Mouse (Mus musculus): ENCODE results near the gene Abcc1. TPM values are rescaled to one million over a fixed set of nuclear protein-coding genes. Genes with fewer than 3 reads are reported as not detected.

The Abcc1 gene
- polyA plus RNA-seq, 1 experiment from 2014 or later, result 17.9 TPM

DNA sequence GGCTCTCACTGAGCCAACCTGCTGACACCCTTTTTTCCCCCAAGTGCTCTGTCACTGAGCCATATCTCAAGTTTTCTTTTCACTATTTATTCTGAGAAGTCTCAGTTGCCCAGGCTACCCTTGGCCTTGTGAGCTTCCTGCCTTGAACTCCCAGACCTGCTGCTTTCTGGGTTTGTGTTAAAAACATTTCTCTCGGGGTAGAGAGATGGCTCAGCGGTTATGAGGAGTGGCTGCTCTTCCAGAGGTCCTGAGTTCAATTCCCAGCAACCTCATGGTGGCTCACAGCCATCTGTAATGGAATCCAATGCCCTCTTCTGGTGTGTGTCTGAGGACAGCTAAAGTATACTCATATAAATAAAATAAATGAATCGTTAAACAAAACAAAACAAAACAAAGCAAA, 9.1 kb upstream of the Abcc1 start:
- 67% methylated on average over 3 of the region's 3 CpGs for WGBS
- Histone ChIP-seq H3K9ac (replicated peaks; ENCODE audit: low read depth, low read length) (no peak overlapping the region), H3K4me2 (replicated peaks; ENCODE audit: low read depth, low read length) (no peak overlapping the region), H3K9me3 (ENCODE audit: control insufficient read depth, low read depth, low read length) (no peaks in the 10 kb centered on the region), H3K4me3 (ENCODE audit: low read depth, low read length) (no peak overlapping the region), H3K27ac (ENCODE audit: low read length) (no peak overlapping the region), H3K36me3 (ENCODE audit: control insufficient read depth, insufficient read depth, low read length) (no peaks in the 10 kb centered on the region), H3K4me1 (ENCODE audit: control insufficient read depth, insufficient read depth, low read length) (no peaks in the 10 kb centered on the region), H3K27me3 (ENCODE audit: control insufficient read depth, insufficient read depth, low read length) (no peaks in the 10 kb centered on the region)
- ATAC-seq (ENCODE audit: insufficient number of reproducible peaks, insufficient read depth, low FRiP score, low read depth), result no peak

DNA sequence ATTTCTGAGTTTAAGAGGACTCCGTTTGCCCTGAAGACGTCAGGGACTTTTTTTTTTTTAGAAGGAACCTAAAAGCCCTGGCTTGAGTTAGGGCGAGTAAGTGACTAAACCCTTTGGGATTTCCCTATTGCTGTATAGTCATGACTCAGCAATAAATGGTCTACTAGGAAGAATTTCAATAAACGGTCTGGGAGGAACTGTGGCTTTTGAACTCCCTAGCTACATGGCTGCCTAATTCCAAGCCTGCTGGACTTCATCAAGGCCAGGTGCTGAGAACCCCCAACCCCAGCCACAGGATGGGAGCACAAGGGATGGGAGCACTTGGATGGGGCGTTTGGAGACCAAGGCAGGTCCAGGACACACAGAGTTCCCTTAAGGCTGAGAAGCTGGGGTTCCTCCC, 8.7 kb upstream of the Abcc1 start:
- Histone ChIP-seq H3K4me1 (ENCODE audit: control insufficient read depth, insufficient read depth, low read length) (no peaks in the 10 kb centered on the region), H3K9ac (replicated peaks; ENCODE audit: low read depth, low read length) (no peak overlapping the region), H3K4me3 (ENCODE audit: low read depth, low read length) (no peak overlapping the region), H3K4me2 (replicated peaks; ENCODE audit: low read depth, low read length) (no peak overlapping the region), H3K27ac (ENCODE audit: low read length) (no peak overlapping the region), H3K9me3 (ENCODE audit: control insufficient read depth, low read depth, low read length) (no peaks in the 10 kb centered on the region), H3K27me3 (ENCODE audit: control insufficient read depth, insufficient read depth, low read length) (no peaks in the 10 kb centered on the region), H3K36me3 (ENCODE audit: control insufficient read depth, insufficient read depth, low read length) (no peaks in the 10 kb centered on the region)
- WGBS, result 59% methylated on average over 5 of the region's 5 CpGs
- no peak for ATAC-seq (ENCODE audit: insufficient number of reproducible peaks, insufficient read depth, low FRiP score, low read depth)

DNA sequence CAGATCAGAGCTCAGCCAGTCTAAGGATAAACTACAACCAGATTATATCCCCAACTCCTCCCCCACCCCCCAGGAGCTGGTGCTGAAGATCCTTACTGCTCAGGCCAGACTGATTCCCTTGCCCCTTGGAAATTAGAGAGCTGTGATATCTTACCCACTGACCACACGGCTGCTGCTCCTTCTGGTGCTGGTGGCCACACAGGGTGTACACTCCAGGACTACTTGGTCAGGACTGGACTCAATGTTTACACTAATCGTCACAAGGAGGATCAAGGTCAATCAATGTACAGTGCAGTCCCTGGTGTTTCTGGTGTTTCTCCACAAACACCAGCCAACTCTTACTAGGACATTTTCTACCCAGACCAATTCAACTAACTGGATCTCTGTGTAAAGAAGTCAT, 3.5 kb upstream of the Abcc1 start:
- WGBS, result 58% methylated on average over 2 of the region's 2 CpGs
- H3K9me3 ChIP-seq (ENCODE audit: control insufficient read depth, low read depth, low read length), result no peaks in the 10 kb centered on the region
- no peak overlapping the region for H3K4me2 ChIP-seq (replicated peaks; ENCODE audit: low read depth, low read length)
- no peak overlapping the region for H3K27ac ChIP-seq (ENCODE audit: low read length)
- H3K27me3 ChIP-seq (ENCODE audit: control insufficient read depth, insufficient read depth, low read length), result no peaks in the 10 kb centered on the region
- H3K36me3 ChIP-seq (ENCODE audit: control insufficient read depth, insufficient read depth, low read length), result no peaks in the 10 kb centered on the region
- H3K4me3 ChIP-seq (ENCODE audit: low read depth, low read length), result no peak overlapping the region
- H3K9ac ChIP-seq (replicated peaks; ENCODE audit: low read depth, low read length), result no peak overlapping the region
- ATAC-seq (ENCODE audit: insufficient number of reproducible peaks, insufficient read depth, low FRiP score, low read depth), result no peak
- peaks cover 7% of the 10 kb centered on the region for H3K4me1 ChIP-seq (ENCODE audit: control insufficient read depth, insufficient read depth, low read length)

DNA sequence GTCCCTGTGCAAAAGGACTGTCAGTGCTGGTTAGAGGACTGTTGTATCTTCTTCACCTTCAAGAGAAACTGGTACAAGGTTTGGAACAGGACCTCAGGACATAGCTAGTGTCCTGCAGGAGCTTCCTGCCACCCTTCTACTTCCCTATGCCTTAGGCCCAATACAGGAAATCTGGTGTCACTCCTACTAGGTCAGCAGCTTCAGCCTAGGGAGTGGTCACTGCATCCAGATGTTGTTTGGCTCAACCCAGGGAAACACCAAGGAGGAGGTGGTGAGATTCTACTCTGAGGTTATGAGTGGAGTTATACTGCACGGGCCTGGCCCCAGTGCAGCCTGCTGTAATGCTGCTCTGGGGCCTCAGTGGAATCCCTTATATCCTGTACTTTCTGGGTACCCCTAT, 2.8 kb upstream of the Abcc1 start:
- 72% methylated on average over 1 of the region's 1 CpGs for WGBS

DNA sequence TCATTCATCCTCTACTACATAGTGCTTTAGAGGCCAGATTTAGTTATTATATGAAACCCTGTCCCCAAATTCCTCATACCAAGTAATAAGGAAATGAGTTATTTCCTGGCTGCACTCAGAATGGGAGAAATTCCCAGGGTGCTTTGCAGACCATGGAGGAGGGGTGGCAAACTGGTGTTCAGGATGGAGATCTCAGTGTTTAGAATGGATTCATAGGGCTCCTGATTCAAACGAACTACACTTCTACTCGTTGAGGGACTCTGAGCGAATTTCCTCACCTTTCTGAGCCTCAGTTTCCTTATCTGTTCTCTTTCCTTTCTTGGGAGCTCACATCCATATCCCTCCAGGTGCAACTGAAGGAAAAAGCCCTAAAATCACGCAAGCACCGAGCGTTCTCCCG, 427 bp upstream of the Abcc1 start:
- H3K36me3 ChIP-seq (ENCODE audit: control insufficient read depth, insufficient read depth, low read length), result no peaks in the 10 kb centered on the region
- H3K9ac ChIP-seq (replicated peaks; ENCODE audit: low read depth, low read length), result peak overlapping the region; percentile 67
- peaks cover 7% of the 10 kb centered on the region for H3K4me1 ChIP-seq (ENCODE audit: control insufficient read depth, insufficient read depth, low read length)
- H3K9me3 ChIP-seq (ENCODE audit: control insufficient read depth, low read depth, low read length), result no peaks in the 10 kb centered on the region
- peak overlapping the region; percentile 92 for H3K4me2 ChIP-seq (replicated peaks; ENCODE audit: low read depth, low read length)
- peak overlapping the region; percentile 83 for H3K4me3 ChIP-seq (ENCODE audit: low read depth, low read length)
- 3% methylated on average over 7 of the region's 7 CpGs for WGBS
- peak; percentile 33; the same call in 1 of the 2 replicates for ATAC-seq (ENCODE audit: insufficient number of reproducible peaks, insufficient read depth, low FRiP score, low read depth)
- no peak overlapping the region; the same call in 1 of the 2 replicates for H3K27ac ChIP-seq (ENCODE audit: low read length)
- no peaks in the 10 kb centered on the region for H3K27me3 ChIP-seq (ENCODE audit: control insufficient read depth, insufficient read depth, low read length)

More for the DNA sequence above, 2.8 kb upstream of the Abcc1 start:
- Histone ChIP-seq H3K9ac (replicated peaks; ENCODE audit: low read depth, low read length) (no peak overlapping the region), H3K4me3 (ENCODE audit: low read depth, low read length) (no peak overlapping the region), H3K27ac (ENCODE audit: low read length) (no peak overlapping the region), H3K4me2 (replicated peaks; ENCODE audit: low read depth, low read length) (no peak overlapping the region), H3K36me3 (ENCODE audit: control insufficient read depth, insufficient read depth, low read length) (no peaks in the 10 kb centered on the region), H3K4me1 (ENCODE audit: control insufficient read depth, insufficient read depth, low read length) (peaks cover 7% of the 10 kb centered on the region), H3K9me3 (ENCODE audit: control insufficient read depth, low read depth, low read length) (no peaks in the 10 kb centered on the region), H3K27me3 (ENCODE audit: control insufficient read depth, insufficient read depth, low read length) (no peaks in the 10 kb centered on the region)
- no peak for ATAC-seq (ENCODE audit: insufficient number of reproducible peaks, insufficient read depth, low FRiP score, low read depth)

DNA sequence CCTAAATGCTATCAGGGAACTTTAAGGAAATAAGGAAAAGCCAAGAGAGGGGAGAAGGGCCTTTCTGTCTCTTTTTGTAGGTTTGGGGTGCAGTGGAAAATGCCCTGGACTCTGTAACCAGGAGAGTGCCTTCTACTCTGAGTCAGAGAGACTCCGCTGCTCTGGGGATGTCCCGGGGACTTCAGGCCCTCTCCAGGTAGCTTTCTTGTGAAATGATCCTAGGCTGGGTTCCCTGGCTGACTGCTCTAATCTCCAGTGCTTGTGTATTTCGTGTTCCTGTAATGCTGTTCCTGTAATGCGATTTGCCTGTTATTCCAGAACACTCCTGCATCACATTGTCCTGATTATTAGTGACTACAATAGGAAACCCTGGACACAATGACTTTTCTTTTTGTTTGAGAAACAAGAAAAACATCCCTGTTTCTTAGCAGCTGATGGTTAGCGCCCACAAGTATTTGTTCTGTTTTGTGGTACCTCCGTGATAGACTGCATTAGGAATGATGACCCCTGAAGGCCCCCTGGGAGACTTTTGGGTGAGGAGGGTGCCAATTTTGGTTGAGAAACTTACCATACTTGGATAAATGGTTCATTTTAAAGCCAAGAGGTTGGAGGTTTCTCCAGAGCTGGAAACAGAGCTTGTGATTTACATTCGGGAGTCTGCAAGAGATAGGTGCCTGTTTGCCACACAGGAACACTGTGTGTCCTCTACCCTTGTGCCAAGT, 902 bp downstream of the Abcc1 start:
- Histone ChIP-seq H3K4me1 (ENCODE audit: control insufficient read depth, insufficient read depth, low read length) (peaks cover 7% of the 10 kb centered on the region), H3K4me2 (replicated peaks; ENCODE audit: low read depth, low read length) (peak overlapping the region; percentile 92), H3K27ac (ENCODE audit: low read length) (no peak overlapping the region), H3K9me3 (ENCODE audit: control insufficient read depth, low read depth, low read length) (no peaks in the 10 kb centered on the region), H3K4me3 (ENCODE audit: low read depth, low read length) (peak overlapping the region; percentile 83), H3K27me3 (ENCODE audit: control insufficient read depth, insufficient read depth, low read length) (no peaks in the 10 kb centered on the region), H3K9ac (replicated peaks; ENCODE audit: low read depth, low read length) (peak overlapping the region; percentile 67), H3K36me3 (ENCODE audit: control insufficient read depth, insufficient read depth, low read length) (no peaks in the 10 kb centered on the region)
- WGBS, result 34% methylated on average over 7 of the region's 7 CpGs
- no peak for ATAC-seq (ENCODE audit: insufficient number of reproducible peaks, insufficient read depth, low FRiP score, low read depth)

DNA sequence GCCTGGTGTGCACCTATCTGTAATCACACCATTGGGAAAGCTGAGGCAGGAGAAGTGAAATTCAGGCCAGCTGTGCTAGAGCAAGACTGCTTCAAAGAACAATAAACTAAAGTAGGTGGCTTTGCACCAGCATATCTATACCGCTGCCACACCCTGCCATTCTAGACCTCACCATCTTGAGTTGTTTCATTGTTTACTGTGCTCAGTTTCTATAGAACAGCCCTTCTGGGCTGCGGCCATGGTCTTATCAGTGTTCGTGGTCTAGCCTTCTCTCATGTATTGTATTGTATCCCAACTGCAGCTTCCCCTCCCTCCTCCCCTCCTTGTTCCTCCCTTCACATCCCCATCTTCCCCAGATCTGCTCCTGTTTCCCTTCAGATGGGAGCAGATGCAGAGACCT, 2.1 kb downstream of the Abcc1 start:
- Histone ChIP-seq H3K27ac (ENCODE audit: low read length) (no peak overlapping the region), H3K27me3 (ENCODE audit: control insufficient read depth, insufficient read depth, low read length) (no peaks in the 10 kb centered on the region), H3K4me1 (ENCODE audit: control insufficient read depth, insufficient read depth, low read length) (peaks cover 7% of the 10 kb centered on the region), H3K9me3 (ENCODE audit: control insufficient read depth, low read depth, low read length) (no peaks in the 10 kb centered on the region), H3K4me2 (replicated peaks; ENCODE audit: low read depth, low read length) (no peak overlapping the region), H3K9ac (replicated peaks; ENCODE audit: low read depth, low read length) (no peak overlapping the region), H3K36me3 (ENCODE audit: control insufficient read depth, insufficient read depth, low read length) (no peaks in the 10 kb centered on the region), H3K4me3 (ENCODE audit: low read depth, low read length) (no peak overlapping the region)
- WGBS, result 80% methylated on average over 3 of the region's 3 CpGs
- no peak for ATAC-seq (ENCODE audit: insufficient number of reproducible peaks, insufficient read depth, low FRiP score, low read depth)

DNA sequence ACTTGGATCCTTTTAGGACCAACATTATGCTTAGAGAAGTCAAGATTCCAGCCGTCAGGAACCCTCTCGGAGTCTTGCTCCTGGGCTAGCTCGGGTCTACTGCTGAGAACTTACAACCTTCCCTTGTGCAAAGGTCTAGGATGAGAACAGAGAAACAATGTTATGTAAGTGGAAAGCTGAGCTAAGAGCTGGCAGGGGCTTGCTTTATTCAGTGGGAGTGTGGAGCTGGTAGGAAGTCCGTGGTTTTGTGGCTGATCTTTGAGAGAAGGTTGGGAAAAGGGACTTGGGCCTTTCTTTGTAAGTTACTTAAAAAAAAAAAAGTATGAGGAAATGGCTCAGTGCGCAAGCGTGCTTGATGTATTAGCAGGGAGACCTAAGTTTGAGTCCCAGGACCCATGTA, 2.7 kb downstream of the Abcc1 start:
- Histone ChIP-seq H3K4me1 (ENCODE audit: control insufficient read depth, insufficient read depth, low read length) (peaks cover 7% of the 10 kb centered on the region), H3K27me3 (ENCODE audit: control insufficient read depth, insufficient read depth, low read length) (no peaks in the 10 kb centered on the region), H3K36me3 (ENCODE audit: control insufficient read depth, insufficient read depth, low read length) (no peaks in the 10 kb centered on the region), H3K4me3 (ENCODE audit: low read depth, low read length) (no peak overlapping the region), H3K4me2 (replicated peaks; ENCODE audit: low read depth, low read length) (no peak overlapping the region), H3K9me3 (ENCODE audit: control insufficient read depth, low read depth, low read length) (no peaks in the 10 kb centered on the region), H3K9ac (replicated peaks; ENCODE audit: low read depth, low read length) (no peak overlapping the region), H3K27ac (ENCODE audit: low read length) (no peak overlapping the region)
- ATAC-seq (ENCODE audit: insufficient number of reproducible peaks, insufficient read depth, low FRiP score, low read depth), result no peak
- WGBS, result 92% methylated on average over 6 of the region's 6 CpGs

DNA sequence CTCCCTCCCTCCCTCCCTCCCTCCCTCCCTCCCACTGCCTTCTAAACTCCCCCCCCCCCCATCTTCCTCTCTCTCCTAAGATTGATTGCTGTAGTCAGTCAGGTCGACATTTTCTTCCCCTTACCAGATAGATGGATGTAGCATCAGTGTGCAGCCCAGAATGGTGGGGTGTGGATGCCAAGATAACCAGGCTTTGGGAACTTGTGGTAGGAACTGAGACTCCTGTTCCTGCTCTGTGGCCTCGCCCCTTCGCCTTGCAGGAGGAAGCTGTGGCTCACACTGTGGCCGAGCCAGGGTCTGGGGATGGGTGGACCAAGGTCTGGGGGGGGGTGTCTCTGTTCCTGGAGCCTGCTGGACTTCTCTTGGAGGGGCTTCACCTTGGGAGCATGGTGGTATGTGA, 4.1 kb downstream of the Abcc1 start:
- peaks cover 7% of the 10 kb centered on the region for H3K4me1 ChIP-seq (ENCODE audit: control insufficient read depth, insufficient read depth, low read length)
- no peaks in the 10 kb centered on the region for H3K27me3 ChIP-seq (ENCODE audit: control insufficient read depth, insufficient read depth, low read length)
- no peaks in the 10 kb centered on the region for H3K36me3 ChIP-seq (ENCODE audit: control insufficient read depth, insufficient read depth, low read length)
- ATAC-seq (ENCODE audit: insufficient number of reproducible peaks, insufficient read depth, low FRiP score, low read depth), result no peak
- no peak overlapping the region for H3K9ac ChIP-seq (replicated peaks; ENCODE audit: low read depth, low read length)
- H3K4me2 ChIP-seq (replicated peaks; ENCODE audit: low read depth, low read length), result no peak overlapping the region
- no peak overlapping the region for H3K27ac ChIP-seq (ENCODE audit: low read length)
- 72% methylated on average over 4 of the region's 4 CpGs for WGBS
- H3K9me3 ChIP-seq (ENCODE audit: control insufficient read depth, low read depth, low read length), result no peaks in the 10 kb centered on the region
- H3K4me3 ChIP-seq (ENCODE audit: low read depth, low read length), result no peak overlapping the region

All from stomach, embryonic 14.5 days (tissue).